In genomic region chr2:125829924-125830323, GRCm38 (mm10) we compare ENCODE assay signal across 18 mouse cellular contexts.
"Had no signal": no experiment of that assay in that cellular context is flagged by ENCODE, and none has a peak within 500 bp of the region (broad histone marks: within the 10 kb centered on the region; RNA-seq: fewer than 3 reads in every experiment).

No protein-coding gene starts in this region.

- H3K9me3 ChIP-seq: midbrain, embryonic 10.5 days; midbrain, embryonic 12.5 days; neural tube, embryonic 13.5 days; neural tube, embryonic 15.5 days had no signal

- H3K4me1 ChIP-seq: midbrain, embryonic 10.5 days; midbrain, embryonic 12.5 days; neural tube, embryonic 13.5 days; neural tube, embryonic 15.5 days had no signal

- H3K4me2 ChIP-seq: lung, embryonic 14.5 days; midbrain, embryonic 12.5 days; neural tube, embryonic 13.5 days; neural tube, embryonic 15.5 days had no signal

- ATAC-seq: midbrain, embryonic 16.5 days had no signal

- H3K9ac ChIP-seq: lung, embryonic 14.5 days; midbrain, embryonic 12.5 days; neural tube, embryonic 13.5 days; neural tube, embryonic 15.5 days had no signal

- H3K27ac ChIP-seq: midbrain, embryonic 10.5 days; midbrain, embryonic 12.5 days; neural tube, embryonic 13.5 days; neural tube, embryonic 15.5 days had no signal

- H3K27me3 ChIP-seq: midbrain, embryonic 12.5 days; neural tube, embryonic 13.5 days; neural tube, embryonic 15.5 days had no signal

- H3K4me3 ChIP-seq: midbrain, embryonic 10.5 days; midbrain, embryonic 12.5 days; myocyte; neural tube, embryonic 13.5 days; neural tube, embryonic 15.5 days had no signal

- DNase-seq: lung, adult 18-20 months; lung, embryonic 14.5 days; lung, postnatal 10 days; lung, postnatal 4 days; midbrain, embryonic 14.5 days; retina, postnatal 1 day; right cerebral cortex, adult 18-20 months; right cerebral cortex, postnatal 25 days; right cerebral cortex, postnatal 4 days; spleen, adult 18-20 months; thymus, adult 2 months; thymus, postnatal 36 days had no signal
